In the genomic region with DNA sequence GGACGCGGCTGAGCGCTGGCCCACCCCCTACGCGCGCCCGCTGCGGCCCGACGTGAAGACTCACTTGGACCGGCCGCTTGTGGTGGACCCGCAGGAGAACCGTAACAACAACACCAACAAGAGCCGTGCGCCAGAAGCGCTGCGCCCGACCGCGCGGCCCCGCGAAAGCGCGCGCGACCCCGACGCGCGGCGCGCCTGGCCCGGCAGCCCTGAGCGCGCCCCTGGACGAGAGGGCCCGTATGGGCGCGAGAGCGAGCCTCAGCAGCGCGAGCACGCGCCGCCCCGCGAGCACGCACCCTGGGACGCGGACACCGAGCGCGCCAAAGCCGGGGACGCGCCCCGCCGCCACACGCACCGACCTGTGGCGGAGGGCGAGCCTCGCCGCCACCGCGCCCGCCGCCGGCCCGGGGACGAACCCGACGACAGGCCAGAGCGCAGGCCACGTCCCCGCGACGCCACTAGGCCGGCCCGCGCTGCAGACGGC, we compare ENCODE assay signal across 7 mouse cellular contexts.
A peak's percentile ranks its signal among the peaks of the same experiment; 100 is the strongest.
DNase-seq lines count a peak whose midpoint lies in the region; ATAC-seq and TF ChIP-seq lines count a peak whose summit lies in the region.

No protein-coding gene starts in this region.

- WGBS in forebrain, embryonic 16.5 days = under 1% methylated on average over 82 of the region's 84 CpGs
- 2% methylated on average over 84 of the region's 84 CpGs for WGBS in liver, embryonic 12.5 days (ENCODE audit: insufficient replicate concordance)
- under 1% methylated on average over 70 of the region's 84 CpGs for WGBS in stomach, postnatal 0 days

- H3K27me3 ChIP-seq in forebrain, embryonic 16.5 days (replicated peaks; ENCODE audit: control insufficient read depth, insufficient read depth, low read length) = peaks cover 22% of the 10 kb centered on the region
- H3K27me3 ChIP-seq in liver, embryonic 12.5 days (replicated peaks) = peaks cover 88% of the 10 kb centered on the region
- H3K27me3 ChIP-seq in stomach, postnatal 0 days (ENCODE audit: control insufficient read depth, insufficient read depth, low read length) = peaks cover 13% of the 10 kb centered on the region; the same call in 1 of the 2 replicates

- H3K36me3 ChIP-seq in forebrain, embryonic 16.5 days (ENCODE audit: control insufficient read depth, insufficient read depth) = no peaks in the 10 kb centered on the region
- no peaks in the 10 kb centered on the region for H3K36me3 ChIP-seq in liver, embryonic 12.5 days
- no peaks in the 10 kb centered on the region for H3K36me3 ChIP-seq in stomach, postnatal 0 days (ENCODE audit: control insufficient read depth, insufficient read depth, low read length)

- peak overlapping the region; percentile 47 for H3K9ac ChIP-seq in forebrain, embryonic 16.5 days (replicated peaks; ENCODE audit: low read depth, low read length)
- no peak overlapping the region for H3K9ac ChIP-seq in liver, embryonic 12.5 days
- H3K9ac ChIP-seq in stomach, postnatal 0 days (ENCODE audit: low read length) = no peak overlapping the region

- H3K27ac ChIP-seq in forebrain, embryonic 16.5 days (ENCODE audit: low read length) = no peak overlapping the region
- H3K27ac ChIP-seq in liver, embryonic 12.5 days = no peak overlapping the region
- H3K27ac ChIP-seq in stomach, postnatal 0 days (replicated peaks) = no peak overlapping the region

- no peak for TF ChIP-seq CTCF in stomach, postnatal 0 days (IDR thresholded peaks at IDR 0.05; ENCODE audit: low read depth)

- H3K4me2 ChIP-seq in forebrain, embryonic 16.5 days (ENCODE audit: low read length) = peak overlapping the region; percentile 58
- peak overlapping the region; percentile 51 for H3K4me2 ChIP-seq in liver, embryonic 12.5 days
- H3K4me2 ChIP-seq in stomach, postnatal 0 days (replicated peaks; ENCODE audit: low read depth) = peak overlapping the region; percentile 48

- H3K4me1 ChIP-seq in forebrain, embryonic 16.5 days (replicated peaks; ENCODE audit: control insufficient read depth, insufficient read depth, low read length) = peaks cover 16% of the 10 kb centered on the region
- peaks cover 13% of the 10 kb centered on the region for H3K4me1 ChIP-seq in liver, embryonic 12.5 days
- H3K4me1 ChIP-seq in stomach, postnatal 0 days (replicated peaks; ENCODE audit: control insufficient read depth, insufficient read depth) = no peaks in the 10 kb centered on the region

- no peaks in the 10 kb centered on the region for H3K9me3 ChIP-seq in forebrain, embryonic 16.5 days (ENCODE audit: control insufficient read depth, low read length)
- H3K9me3 ChIP-seq in liver, embryonic 12.5 days (replicated peaks) = no peaks in the 10 kb centered on the region
- no peaks in the 10 kb centered on the region for H3K9me3 ChIP-seq in stomach, postnatal 0 days (ENCODE audit: control insufficient read depth, low read length)

- TF ChIP-seq EP300 in stomach, postnatal 0 days (optimal IDR thresholded peaks at IDR 0.05) = no peak

- peak; percentile 30 to 58 for DNase-seq in kidney, postnatal 4 days
- no peak for DNase-seq in kidney, adult 11 months
- peak; percentile 70 for DNase-seq in cerebellum, postnatal 25 days
- DNase-seq in stomach, postnatal 0 days (ENCODE audit: low spot score) = no peak
- DNase-seq in spleen, postnatal 14 days (ENCODE audit: low spot score in 2 of 2) = no peak

- ATAC-seq in forebrain, embryonic 16.5 days = peak; percentile 14
- no peak for ATAC-seq in liver, embryonic 12.5 days
- ATAC-seq in stomach, postnatal 0 days (ENCODE audit: low FRiP score, low TSS enrichment) = no peak

- H3K4me3 ChIP-seq in forebrain, embryonic 16.5 days (replicated peaks; ENCODE audit: low read length) = peak overlapping the region; percentile 44
- H3K4me3 ChIP-seq in liver, embryonic 12.5 days = peak overlapping the region; percentile 37
- H3K4me3 ChIP-seq in stomach, postnatal 0 days (ENCODE audit: low read depth, low read length) = peak overlapping the region; percentile 32

Comparison
In these comparisons a context has a peak if more than half of its experiments do, and no peak if none do; other contexts are left out.
1. DNase-seq: peak in kidney, postnatal 4 days (2 of 2) and cerebellum, postnatal 25 days (2 of 2); none in kidney, adult 11 months (single experiment), stomach, postnatal 0 days (single experiment) and spleen, postnatal 14 days (0 of 2).
2. Peak in every context shown above with its lines, with median percentiles within 50 percentile points of each other: H3K4me2 ChIP-seq and H3K4me3 ChIP-seq.